Mouse (Mus musculus): ENCODE measurements around the gene Zfp217.

Zfp217 gene

GRCm38 (mm10) chr2:170101132-170101531, 46.8 kb downstream of the Zfp217 start:
- ChIA-PET POLR2A (interaction anchor here in 3 of 4 experiments (0.6 to 1.2 kb wide), 8 partner anchors 38 to 265 kb away, joined by 3 to 4 read pairs (median 3); no protein-coding TSS in a partner anchor), CTCF (interaction anchor here (0.5 to 2.3 kb wide), 83 partner anchors 8 to 1095 kb away, joined by 3 to 17 read pairs (median 4); partner anchors contain the start of gene Zfp217 (in 1 of the 4))

DNA sequence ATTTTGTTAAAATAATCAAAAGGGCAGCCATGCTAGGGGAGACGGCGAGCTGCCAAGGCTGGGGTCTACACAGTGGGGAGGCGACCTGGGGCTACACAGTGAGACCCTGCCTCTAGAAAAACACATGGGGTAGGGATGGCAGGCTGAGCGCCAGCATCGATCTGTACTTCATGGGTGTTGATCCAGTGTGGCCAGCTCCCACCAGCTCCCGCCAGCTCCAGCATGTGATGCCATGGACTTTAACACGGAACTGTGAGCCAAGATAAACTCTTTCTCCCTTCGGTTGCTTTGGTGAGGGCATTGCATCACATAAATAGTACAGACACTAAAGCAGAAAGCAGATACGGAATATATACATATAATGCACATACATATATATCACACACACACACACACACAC, 53.0 kb downstream of the Zfp217 start:
- ChIA-PET CTCF (interaction anchor here in 3 of 4 experiments (0.5 to 1.8 kb wide), 7 partner anchors 17 to 1683 kb away, joined by 3 to 8 read pairs (median 4); no protein-coding TSS in a partner anchor), POLR2A (interaction anchor here (0.6 to 1.4 kb wide), 10 partner anchors 9 to 1955 kb away, joined by 3 to 7 read pairs (median 4); no protein-coding TSS in a partner anchor)

- CTCF ChIA-PET = interaction anchor here in 3 of 4 experiments (0.6 to 1.8 kb wide), 6 partner anchors 16 to 1682 kb away, joined by 3 to 8 read pairs (median 4); no protein-coding TSS in a partner anchor
Measured at GRCm38 (mm10) chr2:170094220-170094619, 53.7 kb downstream of the Zfp217 start.

GRCm38 (mm10) chr2:170091563-170092443, 56.1 kb downstream of the Zfp217 start:
- POLR2A ChIA-PET = interaction anchor here in 2 of 4 experiments (0.7 kb wide), 2 partner anchors 103 to 251 kb away, joined by 3 read pairs; no protein-coding TSS in a partner anchor
- CTCF ChIA-PET = interaction anchor here in 3 of 4 experiments (0.6 to 4.4 kb wide), 5 partner anchors 9 to 32 kb away, joined by 3 to 14 read pairs (median 5); no protein-coding TSS in a partner anchor

More at GRCm38 (mm10) chr2:170094220-170094619, 53.7 kb downstream of the Zfp217 start:
- POLR2A ChIA-PET = interaction anchor here (0.6 to 1.4 kb wide), 7 partner anchors 9 to 235 kb away, joined by 3 to 6 read pairs (median 4); no protein-coding TSS in a partner anchor

GRCm38 (mm10) chr2:170078442-170079017, 69.4 kb downstream of the Zfp217 start:
- ChIA-PET POLR2A (interaction anchor here in 3 of 4 experiments (0.6 to 1.7 kb wide), 10 partner anchors 13 to 617 kb away, joined by 3 to 12 read pairs (median 4); no protein-coding TSS in a partner anchor), CTCF (interaction anchor here (0.5 to 1.9 kb wide), 49 partner anchors 10 to 1783 kb away, joined by 3 to 15 read pairs (median 4); no protein-coding TSS in a partner anchor)

DNA sequence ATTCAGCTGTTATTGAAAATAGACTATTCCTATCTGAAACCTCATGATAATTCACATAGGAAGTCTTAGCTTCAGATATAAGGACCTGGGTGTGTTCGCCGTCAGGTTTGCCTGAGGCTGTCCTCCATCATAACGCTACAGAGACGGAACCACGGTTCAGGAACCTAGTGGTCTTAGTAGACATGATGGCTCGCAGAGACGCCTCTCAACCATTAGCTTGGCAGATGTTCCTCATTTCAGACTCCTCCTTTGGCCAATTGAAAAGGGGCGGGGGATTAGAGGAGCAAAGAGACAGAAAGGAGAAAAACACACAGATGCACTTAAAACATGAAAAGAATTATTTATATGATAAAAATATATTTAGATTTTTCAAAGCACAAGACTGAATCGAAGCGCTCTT, 69.9 kb downstream of the Zfp217 start:
- CTCF ChIA-PET = interaction anchor here (0.5 to 1.9 kb wide), 38 partner anchors 10 to 970 kb away, joined by 3 to 15 read pairs (median 4); no protein-coding TSS in a partner anchor
- POLR2A ChIA-PET = interaction anchor here in 3 of 4 experiments (0.6 to 1.4 kb wide), 8 partner anchors 12 to 617 kb away, joined by 3 to 12 read pairs (median 4); no protein-coding TSS in a partner anchor

DNA sequence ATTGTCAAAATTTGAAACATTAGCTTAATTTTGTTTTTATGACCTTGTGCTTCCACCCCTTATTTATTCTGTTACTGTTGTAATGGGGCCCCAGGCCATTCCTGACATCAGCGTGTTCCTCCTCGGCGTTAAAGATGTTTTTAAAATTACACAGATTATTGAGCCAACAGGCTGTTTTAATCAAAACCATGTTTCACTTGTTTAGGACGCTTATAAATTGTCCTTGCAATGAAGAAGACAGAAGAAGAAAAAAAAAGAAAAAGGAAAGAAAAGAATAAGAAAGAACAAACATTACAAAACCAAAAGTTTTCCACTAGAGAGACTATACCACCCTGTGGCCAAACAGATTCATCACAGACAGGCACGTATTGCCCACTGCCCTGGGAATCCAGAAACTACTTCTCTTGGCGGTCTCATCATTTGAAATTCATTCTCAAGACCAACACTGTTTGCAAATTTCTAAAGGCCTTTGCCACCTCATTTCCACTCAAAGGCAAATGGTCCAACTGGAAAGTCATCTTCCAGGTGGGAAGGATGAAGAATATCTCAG, 70.9 kb downstream of the Zfp217 start:
- CTCF ChIA-PET = interaction anchor here in 2 of 4 experiments (0.6 to 1.9 kb wide), 2 partner anchors 18 to 62 kb away, joined by 5 to 7 read pairs; no protein-coding TSS in a partner anchor
- POLR2A ChIA-PET = no interaction called here

DNA sequence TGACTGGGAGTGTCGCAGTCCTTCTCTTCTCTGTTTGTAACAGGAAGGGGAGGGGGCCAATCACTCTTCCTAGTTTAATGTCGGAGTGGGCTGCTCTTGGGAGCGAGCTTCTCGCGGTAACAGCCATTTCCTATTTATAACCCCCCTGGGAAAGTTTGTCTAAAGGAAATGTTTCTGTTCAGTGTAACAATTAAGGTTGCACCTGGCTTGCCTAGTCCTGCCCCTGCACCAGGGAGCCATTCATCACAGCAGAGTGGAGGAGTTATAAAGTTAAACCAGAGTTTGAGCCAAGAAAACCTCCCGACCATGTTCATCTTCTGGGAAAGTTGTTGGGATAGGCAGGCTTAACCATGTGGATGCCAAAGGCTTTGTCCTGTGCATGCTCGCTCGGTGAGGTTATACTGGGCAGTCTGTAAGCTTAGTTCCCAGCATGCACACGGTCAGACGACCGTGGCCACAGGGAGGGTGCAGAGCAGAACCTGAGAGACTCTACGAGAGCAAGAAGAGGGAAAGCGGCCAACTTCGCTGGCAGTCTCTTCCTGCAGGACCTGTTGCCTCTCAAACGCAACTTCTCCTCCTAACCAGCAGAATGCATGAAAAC, 77.2 kb downstream of the Zfp217 start:
- CTCF ChIA-PET = interaction anchor here in 1 of 4 experiments (0.6 kb wide), 1 partner anchor 371 kb away, joined by 3 read pairs; no protein-coding TSS in a partner anchor

GRCm38 (mm10) chr2:170069976-170070375, 77.9 kb downstream of the Zfp217 start:
- ChIA-PET CTCF (interaction anchor here in 1 of 4 experiments (0.6 kb wide), 1 partner anchor 370 kb away, joined by 3 read pairs; no protein-coding TSS in a partner anchor), POLR2A (interaction anchor here in 1 of 4 experiments (1.0 kb wide), 1 partner anchor 40 kb away, joined by 3 read pairs; no protein-coding TSS in a partner anchor)

More for the DNA sequence above, 77.2 kb downstream of the Zfp217 start:
- POLR2A ChIA-PET = interaction anchor here in 2 of 4 experiments (0.6 to 1.0 kb wide), 3 partner anchors 20 to 57 kb away, joined by 3 read pairs; no protein-coding TSS in a partner anchor

DNA sequence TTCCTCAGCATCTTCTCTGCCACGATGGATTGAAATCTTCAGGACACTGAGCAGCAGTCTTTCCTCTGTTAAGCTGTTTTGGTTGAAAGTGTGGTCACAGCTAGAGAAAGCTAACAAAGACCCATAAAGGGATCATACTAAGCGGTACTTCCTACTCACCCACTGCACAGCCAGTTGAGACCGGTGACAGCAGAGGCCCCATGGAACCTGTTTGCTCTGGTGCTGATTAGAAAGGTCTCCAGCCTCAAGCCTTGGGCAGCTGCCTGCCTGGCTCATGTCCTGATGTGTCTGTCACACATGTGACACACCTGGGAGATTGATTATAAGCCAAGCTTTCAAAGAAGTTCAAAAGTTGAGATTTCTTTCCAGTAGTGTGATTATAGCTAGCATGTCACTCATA, 85.5 kb downstream of the Zfp217 start:
- CTCF ChIA-PET = interaction anchor here in 3 of 4 experiments (0.8 to 2.6 kb wide), 5 partner anchors 16 to 42 kb away, joined by 3 to 17 read pairs (median 4); no protein-coding TSS in a partner anchor
- POLR2A ChIA-PET = no interaction called here

DNA sequence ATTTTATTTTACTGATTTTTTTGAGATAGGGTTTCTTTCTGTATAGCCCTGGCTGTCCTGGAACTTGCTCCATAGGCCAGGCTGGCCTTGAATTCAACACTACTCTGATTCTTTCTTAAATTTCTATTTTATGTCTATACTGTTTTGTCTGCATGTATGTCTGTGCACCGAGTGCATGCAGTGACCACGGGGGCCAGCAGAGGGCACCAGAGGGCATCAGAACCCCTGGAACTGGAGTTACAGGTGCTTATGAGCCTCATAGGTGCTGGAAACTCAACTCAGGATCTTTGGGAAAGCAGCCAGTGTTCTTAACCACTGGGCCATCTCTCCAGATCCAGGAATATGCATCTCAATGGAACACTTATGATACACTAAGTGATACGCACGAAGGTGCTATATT, 87.8 kb downstream of the Zfp217 start:
- CTCF ChIA-PET = interaction anchor here (0.6 to 3.3 kb wide), 8 partner anchors 10 to 259 kb away, joined by 3 to 17 read pairs (median 3); no protein-coding TSS in a partner anchor
- POLR2A ChIA-PET = no interaction called here

GRCm38 (mm10) chr2:170058774-170059173, 89.1 kb downstream of the Zfp217 start:
- ChIA-PET POLR2A (interaction anchor here in 3 of 4 experiments (0.6 to 1.1 kb wide), 4 partner anchors 8 to 380 kb away, joined by 3 to 4 read pairs (median 3); no protein-coding TSS in a partner anchor), CTCF (interaction anchor here in 3 of 4 experiments (0.6 to 3.3 kb wide), 7 partner anchors 12 to 234 kb away, joined by 3 to 17 read pairs (median 5); no protein-coding TSS in a partner anchor)
